Mouse (Mus musculus): ENCODE results near the gene Tnfrsf22. TPM values are rescaled to one million over a fixed set of nuclear protein-coding genes. Genes with fewer than 3 reads are reported as not detected.

Gene Tnfrsf22
- polyA plus RNA-seq, 1 experiment from 2014 or later = 5.5 TPM

- WGBS = 6% methylated on average over 15 of the region's 15 CpGs
- H3K9ac ChIP-seq (replicated peaks; ENCODE audit: low read length) = no peak overlapping the region; the same call in 1 of the 2 replicates
- H3K9me3 ChIP-seq (ENCODE audit: control insufficient read depth, low read length) = no peaks in the 10 kb centered on the region
- no peaks in the 10 kb centered on the region for H3K27me3 ChIP-seq (ENCODE audit: control insufficient read depth, insufficient read depth, low read length)
- H3K4me2 ChIP-seq (ENCODE audit: low read length) = peak overlapping the region; percentile 96
- H3K4me1 ChIP-seq (ENCODE audit: control insufficient read depth, insufficient read depth, low read length) = peaks cover 7% of the 10 kb centered on the region
- 0 out of 2 replicates have a peak overlapping the region, but pooled peaks have one; percentile 34 for H3K27ac ChIP-seq (replicated peaks; ENCODE audit: low read depth, low read length)
- peaks cover 11% of the 10 kb centered on the region; the same call in 1 of the 2 replicates for H3K36me3 ChIP-seq (ENCODE audit: control insufficient read depth, insufficient read depth, low read length)
- peak overlapping the region; percentile 91 for H3K4me3 ChIP-seq (replicated peaks; ENCODE audit: low read depth, low read length)
- DNase-seq (no peak), ATAC-seq (ENCODE audit: low FRiP score, low TSS enrichment) (no peak)
Observed at GRCm38 (mm10) chr7:143600231-143600740, 49.2 kb downstream of the Tnfrsf22 start.

- H3K4me1 ChIP-seq (ENCODE audit: control insufficient read depth, insufficient read depth, low read length) = peaks cover 7% of the 10 kb centered on the region
- 2% methylated on average over 35 of the region's 35 CpGs for WGBS
- DNase-seq (peak; percentile 97), ATAC-seq (ENCODE audit: low FRiP score, low TSS enrichment) (peak; percentile 95)
- H3K4me3 ChIP-seq (replicated peaks; ENCODE audit: low read depth, low read length) = peak within 1 kb of the TSS; percentile 91
- H3K36me3 ChIP-seq (ENCODE audit: control insufficient read depth, insufficient read depth, low read length) = peaks cover 12% of the 10 kb centered on the region; the same call in 1 of the 2 replicates
- H3K9me3 ChIP-seq (ENCODE audit: control insufficient read depth, low read length) = no peaks in the 10 kb centered on the region
- H3K27ac ChIP-seq (replicated peaks; ENCODE audit: low read depth, low read length) = peak within 1 kb of the TSS; percentile 74
- peak within 1 kb of the TSS; percentile 96 for H3K4me2 ChIP-seq (ENCODE audit: low read length)
- peak within 1 kb of the TSS; percentile 86 for H3K9ac ChIP-seq (replicated peaks; ENCODE audit: low read length)
- no peaks in the 10 kb centered on the region for H3K27me3 ChIP-seq (ENCODE audit: control insufficient read depth, insufficient read depth, low read length)
Observed at GRCm38 (mm10) chr7:143599428-143600230, 49.8 kb downstream of the Tnfrsf22 start, which contains the start of gene Cars. Cars (minus strand) TSS chr7:143600090.

GRCm38 (mm10) chr7:143594865-143595264 is 54.6 kb downstream of the Tnfrsf22 start:
- Histone ChIP-seq H3K4me2 (ENCODE audit: low read length) (no peak overlapping the region), H3K36me3 (ENCODE audit: control insufficient read depth, insufficient read depth, low read length) (peaks cover 37% of the 10 kb centered on the region), H3K9me3 (ENCODE audit: control insufficient read depth, low read length) (no peaks in the 10 kb centered on the region), H3K27me3 (ENCODE audit: control insufficient read depth, insufficient read depth, low read length) (no peaks in the 10 kb centered on the region), H3K4me3 (replicated peaks; ENCODE audit: low read depth, low read length) (no peak overlapping the region), H3K9ac (replicated peaks; ENCODE audit: low read length) (no peak overlapping the region), H3K27ac (replicated peaks; ENCODE audit: low read depth, low read length) (no peak overlapping the region), H3K4me1 (ENCODE audit: control insufficient read depth, insufficient read depth, low read length) (peaks cover 7% of the 10 kb centered on the region)
- ATAC-seq (ENCODE audit: low FRiP score, low TSS enrichment) (no peak), DNase-seq (peak; percentile 19)
- WGBS = 90% methylated on average over 5 of the region's 5 CpGs

- DNase-seq (no peak), ATAC-seq (ENCODE audit: low FRiP score, low TSS enrichment) (no peak)
- Histone ChIP-seq H3K9ac (replicated peaks; ENCODE audit: low read length) (no peak overlapping the region), H3K4me1 (ENCODE audit: control insufficient read depth, insufficient read depth, low read length) (no peaks in the 10 kb centered on the region), H3K36me3 (ENCODE audit: control insufficient read depth, insufficient read depth, low read length) (peaks cover 59% of the 10 kb centered on the region), H3K9me3 (ENCODE audit: control insufficient read depth, low read length) (no peaks in the 10 kb centered on the region), H3K27ac (replicated peaks; ENCODE audit: low read depth, low read length) (no peak overlapping the region), H3K4me3 (replicated peaks; ENCODE audit: low read depth, low read length) (no peak overlapping the region), H3K4me2 (ENCODE audit: low read length) (no peak overlapping the region), H3K27me3 (ENCODE audit: control insufficient read depth, insufficient read depth, low read length) (no peaks in the 10 kb centered on the region)
- WGBS = 89% methylated on average over 10 of the region's 10 CpGs
Observed at GRCm38 (mm10) chr7:143592255-143592654, 57.2 kb downstream of the Tnfrsf22 start.

GRCm38 (mm10) chr7:143588006-143588405 is 61.5 kb downstream of the Tnfrsf22 start:
- H3K27me3 ChIP-seq (ENCODE audit: control insufficient read depth, insufficient read depth, low read length) = no peaks in the 10 kb centered on the region
- no peaks in the 10 kb centered on the region for H3K4me1 ChIP-seq (ENCODE audit: control insufficient read depth, insufficient read depth, low read length)
- no peak for DNase-seq
- no peak overlapping the region for H3K27ac ChIP-seq (replicated peaks; ENCODE audit: low read depth, low read length)
- WGBS = 93% methylated on average over 4 of the region's 4 CpGs
- H3K4me3 ChIP-seq (replicated peaks; ENCODE audit: low read depth, low read length) = no peak overlapping the region
- peaks cover 83% of the 10 kb centered on the region for H3K36me3 ChIP-seq (ENCODE audit: control insufficient read depth, insufficient read depth, low read length)
- no peak overlapping the region for H3K4me2 ChIP-seq (ENCODE audit: low read length)
- no peak for ATAC-seq (ENCODE audit: low FRiP score, low TSS enrichment)
- H3K9me3 ChIP-seq (ENCODE audit: control insufficient read depth, low read length) = no peaks in the 10 kb centered on the region
- no peak overlapping the region for H3K9ac ChIP-seq (replicated peaks; ENCODE audit: low read length)

- no peak for DNase-seq
- no peaks in the 10 kb centered on the region for H3K9me3 ChIP-seq (ENCODE audit: control insufficient read depth, low read length)
- ATAC-seq (ENCODE audit: low FRiP score, low TSS enrichment) = no peak
- no peak overlapping the region for H3K4me2 ChIP-seq (ENCODE audit: low read length)
- H3K27ac ChIP-seq (replicated peaks; ENCODE audit: low read depth, low read length) = no peak overlapping the region
- WGBS = 93% methylated on average over 5 of the region's 5 CpGs
- no peaks in the 10 kb centered on the region for H3K4me1 ChIP-seq (ENCODE audit: control insufficient read depth, insufficient read depth, low read length)
- H3K27me3 ChIP-seq (ENCODE audit: control insufficient read depth, insufficient read depth, low read length) = no peaks in the 10 kb centered on the region
- H3K36me3 ChIP-seq (ENCODE audit: control insufficient read depth, insufficient read depth, low read length) = peaks cover 87% of the 10 kb centered on the region
- H3K4me3 ChIP-seq (replicated peaks; ENCODE audit: low read depth, low read length) = no peak overlapping the region
- no peak overlapping the region for H3K9ac ChIP-seq (replicated peaks; ENCODE audit: low read length)
Observed at GRCm38 (mm10) chr7:143587586-143587985, 61.9 kb downstream of the Tnfrsf22 start.

Other genes with a start within 250 kb of the Tnfrsf22 start
- gene Cdkn1c, start 188.6 kb downstream of the Tnfrsf22 start, polyA plus RNA-seq (2014; fragmentation: Nextera tagmentation; extraction: Ambion mirVana) = 271 and 417 TPM in 2 replicates
- 0.20 and 0.78 TPM in 2 replicates for gene Slc22a18, start 175.9 kb downstream of the Tnfrsf22 start, polyA plus RNA-seq (2014; fragmentation: Nextera tagmentation; extraction: Ambion mirVana)
- 0.45 TPM in 1 of 2 replicates, not detected in the other for gene Phlda2, start 146.5 kb downstream of the Tnfrsf22 start, polyA plus RNA-seq (2014; fragmentation: Nextera tagmentation; extraction: Ambion mirVana)
- 174 and 226 TPM in 2 replicates for gene Nap1l4, start 100.6 kb downstream of the Tnfrsf22 start, polyA plus RNA-seq (2014; fragmentation: Nextera tagmentation; extraction: Ambion mirVana)
- 53.1 and 64.9 TPM in 2 replicates for gene Cars, start 49.6 kb downstream of the Tnfrsf22 start, polyA plus RNA-seq (2014; fragmentation: Nextera tagmentation; extraction: Ambion mirVana)
- gene Tnfrsf26, start 20.9 kb downstream of the Tnfrsf22 start, polyA plus RNA-seq (2014; fragmentation: Nextera tagmentation; extraction: Ambion mirVana) = 0.09 and 0.21 TPM in 2 replicates
- gene Tnfrsf23, start 36.2 kb upstream of the Tnfrsf22 start, polyA plus RNA-seq (2014; fragmentation: Nextera tagmentation; extraction: Ambion mirVana) = 0.75 and 1.2 TPM in 2 replicates
- gene Osbpl5, start 107.3 kb upstream of the Tnfrsf22 start, polyA plus RNA-seq (2014; fragmentation: Nextera tagmentation; extraction: Ambion mirVana) = 30.1 and 33.2 TPM in 2 replicates
- not detected in 2 replicates for gene Mrgprg, start 117.3 kb upstream of the Tnfrsf22 start, polyA plus RNA-seq (2014; fragmentation: Nextera tagmentation; extraction: Ambion mirVana)
- 6.9 and 7.2 TPM in 2 replicates for gene Mrgpre, start 134.8 kb upstream of the Tnfrsf22 start, polyA plus RNA-seq (2014; fragmentation: Nextera tagmentation; extraction: Ambion mirVana)
- 6.5 and 7.1 TPM in 2 replicates for gene Nadsyn1, start 173.2 kb upstream of the Tnfrsf22 start, polyA plus RNA-seq (2014; fragmentation: Nextera tagmentation; extraction: Ambion mirVana)
- gene Dhcr7, start 173.5 kb upstream of the Tnfrsf22 start, polyA plus RNA-seq (2014; fragmentation: Nextera tagmentation; extraction: Ambion mirVana) = 64.6 and 73.3 TPM in 2 replicates
- gene Gm498, start 217.2 kb upstream of the Tnfrsf22 start, polyA plus RNA-seq (2014; fragmentation: Nextera tagmentation; extraction: Ambion mirVana) = not detected in 2 replicates